Mouse (Mus musculus) spleen, adult 2 months (tissue): ENCODE measurements at regions not wholly inside any gene's neighbourhood (a gene's known extent, or its start where the extent isn't known, plus 50 kb on each side); places are given as distances from the start of the nearest gene placed in this dataset.
A peak's percentile ranks its signal among the peaks of the same experiment; 100 is the strongest.

Experiments
- DNase-seq, 2 experiments: peaks; one replicate each; pipeline versions ENCODE4 v3.0.0 to v3.0.0-alpha.2; 2012 to 2021; ENCODE audit warnings: low spot score in 2 of 2, low read depth in 1 of 2
- H3K27ac ChIP-seq: fragments of 200-500 bp; 2 replicates; pipeline ENCODE4 v1.5.1; 2012; ENCODE audit warnings: low read length, inconsistent platforms; ENCODE audit not compliant: insufficient read depth
- H3K27me3 ChIP-seq: fragments of 200-500 bp; 2 replicates; pipeline ENCODE4 v1.6.1; 2012; ENCODE audit warnings: mild to moderate bottlenecking, moderate library complexity, low read length, inconsistent platforms; ENCODE audit not compliant: control insufficient read depth, insufficient read depth
- H3K36me3 ChIP-seq: fragments of 200-500 bp; 2 replicates; pipeline ENCODE4 v1.6.1; 2012; ENCODE audit warnings: mild to moderate bottlenecking, low read length, inconsistent platforms; ENCODE audit not compliant: control insufficient read depth, insufficient read depth
- H3K4me1 ChIP-seq: fragments of 200-500 bp; 2 replicates; pipeline ENCODE4 v1.6.1; 2011; ENCODE audit warnings: inconsistent platforms; ENCODE audit not compliant: control insufficient read depth, insufficient read depth, insufficient read length
- H3K4me3 ChIP-seq: fragments of 200-500 bp; 2 replicates; pipeline ENCODE4 v1.5.1; 2011; ENCODE audit warnings: mild to moderate bottlenecking, inconsistent platforms; ENCODE audit not compliant: insufficient read depth, insufficient read length; ENCODE audit errors: extremely low read depth
- CTCF ChIP-seq: fragments of 200-500 bp; IDR thresholded peaks from 2 replicates; pipeline ENCODE4 v1.5.1; 2011; ENCODE audit warnings: mild to moderate bottlenecking, inconsistent platforms; ENCODE audit not compliant: insufficient read depth, insufficient read length, insufficient replicate concordance; ENCODE audit errors: extremely low read depth
- POLR2A ChIP-seq: fragments of 200-500 bp; IDR thresholded peaks from 2 replicates; pipeline ENCODE4 v1.6.1; 2011; ENCODE audit warnings: low read depth, low read length, inconsistent platforms
- WGBS: fragments of 180-500 bp; shearing (Covaris S2); methylation state at CpG from one replicate; pipeline ENCODE4 v1.1.7; 2018; 5-methylcytosine and 5-hydroxymethylcytosine counted together

DNA sequence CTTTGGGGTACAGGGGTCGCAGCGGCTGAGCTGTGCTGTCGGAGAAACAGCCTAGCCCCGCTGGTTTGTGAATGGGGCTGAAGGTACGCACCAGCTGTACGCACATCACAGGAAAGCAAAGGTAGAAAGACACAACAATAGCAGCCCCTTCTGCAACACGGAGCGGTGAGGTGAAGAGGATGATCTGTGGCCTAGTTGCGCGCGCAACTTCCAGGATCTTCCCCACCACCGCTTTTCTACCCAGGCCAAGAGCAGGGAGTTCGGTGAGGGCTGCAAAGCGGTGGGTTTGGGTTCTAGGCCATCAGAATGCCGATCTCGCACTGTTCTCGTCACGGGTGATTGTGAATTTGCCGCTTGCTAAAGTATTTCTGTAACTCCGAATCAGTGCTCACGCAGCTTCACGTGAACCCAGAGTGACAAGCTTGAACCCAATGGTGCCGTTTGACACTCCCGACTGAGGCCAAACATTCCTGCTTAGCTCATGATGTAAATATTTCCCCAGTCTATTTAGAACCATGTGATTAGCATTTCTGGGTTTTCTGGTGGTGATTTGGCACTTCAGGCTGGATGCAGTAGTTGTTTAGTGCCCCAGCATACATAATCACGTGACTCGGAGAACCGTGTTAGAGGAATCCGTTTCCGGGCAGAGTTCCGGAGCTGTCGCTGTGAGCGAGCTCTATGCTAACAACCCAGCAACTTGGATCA lies 54.7 kb downstream of the Cryaa start:
- Histone ChIP-seq H3K27me3 (no peaks in the 10 kb centered on the region), H3K36me3 (no peaks in the 10 kb centered on the region), H3K4me3 (no peak overlapping the region), H3K27ac (no peak overlapping the region), H3K4me1 (peaks cover 6% of the 10 kb centered on the region; the same call in 1 of the 2 replicates)
- 96% methylated on average over 32 of the region's 32 CpGs for WGBS
- DNase-seq: no peak
- TF ChIP-seq CTCF: no peak
- no peak for TF ChIP-seq POLR2A

DNA sequence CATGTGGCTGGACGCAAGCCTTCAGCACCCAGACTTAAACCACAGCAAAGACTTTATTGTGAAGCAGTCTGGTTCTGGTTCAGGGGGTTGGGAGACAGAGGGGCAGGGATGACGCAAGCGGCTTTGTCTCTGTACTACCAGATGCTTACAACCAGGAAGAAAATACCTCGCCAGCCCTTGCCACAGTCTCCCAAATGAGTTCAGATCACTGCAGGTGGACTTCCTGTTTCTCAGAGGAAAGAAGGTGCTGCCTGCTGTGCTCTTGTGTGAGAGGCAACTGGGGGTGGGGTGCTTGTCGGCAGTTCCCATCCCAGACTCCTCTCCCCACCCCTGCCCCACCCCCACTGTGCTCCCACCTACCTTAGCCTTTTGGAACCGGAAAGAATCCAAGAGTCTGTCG lies 56.9 kb downstream of the Cryaa start:
- TF ChIP-seq CTCF (no peak), POLR2A (no peak)
- WGBS: 33% methylated on average over 7 of the region's 7 CpGs

GRCm38 (mm10) chr17:31736716-31737115 lies 59.1 kb downstream of the Cryaa start:
- no peaks in the 10 kb centered on the region for H3K27me3 ChIP-seq
- WGBS: 63% methylated on average over 6 of the region's 6 CpGs
- no peaks in the 10 kb centered on the region for H3K36me3 ChIP-seq
- DNase-seq: no peak
- no peak overlapping the region for H3K4me3 ChIP-seq
- TF ChIP-seq POLR2A (no peak), CTCF (no peak)
- H3K27ac ChIP-seq: no peak overlapping the region
- H3K4me1 ChIP-seq: peaks cover 6% of the 10 kb centered on the region; the same call in 1 of the 2 replicates

More for the DNA sequence above, 56.9 kb downstream of the Cryaa start:
- Histone ChIP-seq H3K27ac (0 out of 2 replicates have a peak overlapping the region, but pooled peaks have one; percentile 2), H3K4me1 (peaks cover 6% of the 10 kb centered on the region; the same call in 1 of the 2 replicates), H3K36me3 (no peaks in the 10 kb centered on the region), H3K4me3 (no peak overlapping the region), H3K27me3 (no peaks in the 10 kb centered on the region)
- DNase-seq: peak; percentile 20 to 25

GRCm38 (mm10) chr17:31738249-31738648 lies 60.6 kb downstream of the Cryaa start:
- no peak for TF ChIP-seq CTCF
- TF ChIP-seq POLR2A: no peak
- Histone ChIP-seq H3K27ac (no peak overlapping the region), H3K4me3 (no peak overlapping the region), H3K36me3 (no peaks in the 10 kb centered on the region), H3K27me3 (no peaks in the 10 kb centered on the region), H3K4me1 (peaks cover 6% of the 10 kb centered on the region; the same call in 1 of the 2 replicates)
- WGBS: 59% methylated on average over 3 of the region's 3 CpGs
- DNase-seq: no peak

GRCm38 (mm10) chr17:31739586-31739985 lies 62.0 kb downstream of the Cryaa start:
- no peak for DNase-seq
- Histone ChIP-seq H3K4me3 (no peak overlapping the region), H3K27me3 (no peaks in the 10 kb centered on the region), H3K36me3 (no peaks in the 10 kb centered on the region), H3K27ac (no peak overlapping the region), H3K4me1 (no peaks in the 10 kb centered on the region; the same call in 1 of the 2 replicates)
- 33% methylated on average over 11 of the region's 11 CpGs for WGBS
- TF ChIP-seq CTCF (no peak), POLR2A (no peak)

DNA sequence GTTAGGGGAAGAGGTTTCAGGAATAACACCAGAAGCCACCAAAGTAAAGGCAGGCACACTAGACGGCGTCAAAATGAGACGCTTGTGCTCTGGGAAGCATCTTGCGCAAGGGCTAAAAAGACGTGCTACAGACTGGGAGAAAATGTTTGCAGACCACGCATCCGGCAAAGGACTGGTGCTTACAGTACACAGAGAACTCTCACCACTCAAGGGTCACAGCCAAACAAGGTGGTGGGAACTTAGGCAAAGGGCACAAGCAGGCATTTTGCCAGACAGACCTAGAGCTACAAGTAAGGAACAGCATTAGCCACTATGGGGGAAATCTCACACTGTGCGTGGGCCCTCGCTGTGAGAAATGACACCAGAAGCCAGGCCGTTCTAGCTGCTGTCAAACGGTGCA lies 62.5 kb downstream of the Cryaa start:
- Histone ChIP-seq H3K36me3 (no peaks in the 10 kb centered on the region), H3K4me1 (no peaks in the 10 kb centered on the region; the same call in 1 of the 2 replicates), H3K27me3 (no peaks in the 10 kb centered on the region), H3K27ac (no peak overlapping the region), H3K4me3 (no peak overlapping the region)
- 87% methylated on average over 11 of the region's 11 CpGs for WGBS
- TF ChIP-seq POLR2A: no peak
- no peak for TF ChIP-seq CTCF
- DNase-seq: no peak

DNA sequence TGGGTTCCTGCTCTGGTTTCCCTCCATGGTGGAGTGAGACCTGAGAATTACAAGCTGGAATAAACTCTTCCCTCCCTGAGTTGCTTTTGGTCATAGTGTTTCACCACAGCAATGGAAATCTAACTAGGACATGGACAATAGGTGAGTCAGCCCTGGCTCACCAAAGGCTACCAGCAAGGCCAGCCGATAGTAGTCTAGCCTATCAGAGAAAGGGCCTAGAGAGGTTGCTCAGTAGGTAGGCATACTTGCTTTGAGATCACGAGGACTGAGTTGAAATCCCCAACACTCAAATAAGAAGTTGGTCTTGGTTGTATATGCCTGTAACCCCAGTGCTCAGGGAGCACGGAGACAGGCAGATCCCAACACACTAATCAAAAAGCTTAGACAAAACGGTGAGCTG lies 66.0 kb downstream of the Cryaa start:
- no peak overlapping the region for H3K27ac ChIP-seq
- H3K4me3 ChIP-seq: no peak overlapping the region
- no peaks in the 10 kb centered on the region for H3K27me3 ChIP-seq
- TF ChIP-seq POLR2A (no peak), CTCF (no peak)
- peaks cover 22% of the 10 kb centered on the region; the same call in 1 of the 2 replicates for H3K4me1 ChIP-seq
- WGBS: 89% methylated on average over 4 of the region's 4 CpGs
- no peak for DNase-seq
- H3K36me3 ChIP-seq: no peaks in the 10 kb centered on the region
